Mouse (Mus musculus) forebrain, embryonic 15.5 days (tissue): ENCODE measurements around the gene Plppr3. TPM values are rescaled to one million over a fixed set of nuclear protein-coding genes. Genes with fewer than 3 reads are reported as not detected.
"Not testable (repeated sequence)": the region's sequence is repeated elsewhere in the genome, so short reads cannot be mapped to it uniquely, and the experiment has no call there.

Source experiments
- ATAC-seq: fragments of 200-750 bp; cut with Nextera tagmentation; replicated peaks from 2 replicates; pipeline ENCODE4 v1.8.0; 2017; ENCODE audit warnings: mild to moderate bottlenecking, moderate TSS enrichment, moderate library complexity
- H3K27ac ChIP-seq: fragments of 300-500 bp; sonication (generic); replicated peaks from 2 replicates; pipeline ENCODE4 v1.5.1; 2015; ENCODE audit warnings: mild to moderate bottlenecking, inconsistent platforms
- H3K27me3 ChIP-seq: fragments of 300-500 bp; sonication (generic); 2 replicates; pipeline ENCODE4 v1.6.1; 2015; ENCODE audit warnings: inconsistent platforms
- H3K36me3 ChIP-seq: fragments of 300-500 bp; sonication (generic); 2 replicates; pipeline ENCODE4 v1.6.1; 2015; ENCODE audit warnings: mild to moderate bottlenecking, inconsistent platforms
- H3K4me1 ChIP-seq: fragments of 300-500 bp; sonication (generic); 2 replicates; pipeline ENCODE4 v1.6.1; 2015; ENCODE audit warnings: inconsistent platforms
- H3K4me2 ChIP-seq: fragments of 300-500 bp; sonication (generic); replicated peaks from 2 replicates; pipeline ENCODE4 v1.6.1; 2015; ENCODE audit warnings: mild to moderate bottlenecking, inconsistent platforms
- H3K4me3 ChIP-seq: fragments of 300-500 bp; sonication (generic); 2 replicates; pipeline ENCODE4 v1.5.1; 2015; ENCODE audit warnings: mild to moderate bottlenecking, inconsistent platforms
- H3K9ac ChIP-seq: fragments of 300-500 bp; sonication (generic); replicated peaks from 2 replicates; pipeline ENCODE4 v1.6.1; 2015; ENCODE audit warnings: mild to moderate bottlenecking, inconsistent platforms
- H3K9me3 ChIP-seq: fragments of 300-500 bp; sonication (generic); 2 replicates; pipeline ENCODE4 v1.6.1; 2016; ENCODE audit warnings: inconsistent platforms
- WGBS: fragments of 180-500 bp; shearing (Covaris S2); methylation state at CpG from one replicate; pipeline ENCODE4 v1.1.7; 2015; ENCODE audit warnings: mixed read lengths; 5-methylcytosine and 5-hydroxymethylcytosine counted together
- polyA plus RNA-seq: library from polyadenylated mRNA; unstranded; fragments of >200 nt; fragmentation: Nextera tagmentation; extraction: Ambion mirVana; gene quantifications from 2 replicates; pipeline ENCODE4 v1.2.1, GENCODE M21; 2015

Gene Plppr3
- polyA plus RNA-seq, 1 experiment from 2014 or later: 410 TPM

DNA sequence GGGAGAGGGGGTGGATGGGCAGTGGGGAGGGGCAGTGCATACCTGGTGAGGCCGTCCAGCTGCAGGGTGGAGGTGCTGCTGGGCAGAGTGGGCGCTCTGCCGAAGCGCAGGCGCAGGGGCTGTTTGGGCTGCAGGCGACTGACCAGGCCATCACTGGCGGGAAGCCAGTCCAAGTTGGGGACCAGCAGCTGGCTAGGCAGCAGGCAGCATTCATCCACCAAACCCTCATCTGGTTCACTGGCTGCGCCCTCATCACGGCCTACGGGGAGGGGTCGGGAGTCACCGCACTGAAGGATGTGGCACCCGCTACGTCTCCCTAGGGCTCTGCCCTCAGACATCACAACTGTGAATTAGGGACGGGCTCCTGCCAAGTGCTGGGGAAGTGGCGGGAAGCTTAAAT is 21.9 kb upstream of the Plppr3 start:
- WGBS: 90% methylated on average over 16 of the region's 16 CpGs
- Histone ChIP-seq H3K9ac (no peak overlapping the region), H3K9me3 (no peaks in the 10 kb centered on the region), H3K4me1 (peaks cover 6% of the 10 kb centered on the region), H3K4me2 (no peak overlapping the region), H3K27ac (no peak overlapping the region), H3K4me3 (no peak overlapping the region), H3K27me3 (no peaks in the 10 kb centered on the region), H3K36me3 (peaks cover 13% of the 10 kb centered on the region)
- no peak for ATAC-seq

DNA sequence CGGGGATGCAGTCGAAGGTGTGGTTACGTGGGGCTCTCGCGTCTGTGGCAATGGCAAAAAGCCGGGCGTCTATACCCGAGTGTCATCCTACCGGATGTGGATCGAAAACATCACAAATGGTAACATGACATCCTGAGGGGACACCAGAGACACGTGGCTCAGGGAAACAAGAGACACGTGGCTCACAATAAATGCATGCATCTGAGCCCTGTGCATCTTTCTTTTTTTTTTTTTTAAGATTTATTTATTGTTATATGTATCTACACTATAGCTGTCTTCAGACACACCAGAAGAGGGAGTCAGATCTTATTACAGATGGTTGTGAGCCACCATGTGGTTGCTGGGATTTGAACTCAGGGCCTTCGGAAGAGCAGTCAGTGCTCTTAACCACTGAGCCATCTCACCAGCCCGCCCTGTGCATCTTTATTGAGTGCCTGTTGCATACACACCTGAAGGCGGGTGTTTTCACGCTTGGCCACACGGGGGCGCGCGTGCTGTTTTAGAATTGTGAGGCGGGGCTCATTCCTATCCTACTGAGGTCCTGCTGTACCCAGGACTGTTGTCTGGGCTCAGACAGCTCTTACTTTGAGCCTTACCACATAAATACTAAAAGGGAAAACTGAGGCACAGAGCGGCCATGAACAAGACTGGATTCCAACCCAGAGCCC is 18.2 kb upstream of the Plppr3 start:
- H3K27ac ChIP-seq, H3K4me2 ChIP-seq: not testable (repeated sequence)
- WGBS: 42% methylated on average over 22 of the region's 22 CpGs

DNA sequence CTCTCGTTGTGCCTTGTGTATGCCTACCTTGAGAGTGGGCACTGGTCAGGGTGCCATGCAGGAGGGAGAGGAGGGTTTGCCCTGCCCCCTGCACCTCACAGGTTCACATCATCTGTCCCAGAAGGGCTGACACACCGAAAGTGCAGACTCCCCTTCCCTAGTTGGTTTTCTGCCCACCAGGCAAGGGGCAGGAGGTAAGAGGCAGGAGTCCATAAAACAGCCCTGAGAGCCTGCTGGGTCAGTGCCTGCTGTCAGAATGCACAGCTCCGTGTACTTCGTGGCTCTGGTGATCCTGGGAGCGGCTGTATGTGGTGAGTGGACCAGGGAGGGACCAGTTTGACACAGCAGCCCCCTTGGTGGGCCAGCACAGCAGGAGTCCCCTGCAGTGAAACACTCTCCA is 16.2 kb upstream of the Plppr3 start, which contains the start of gene Cfd:
TSS of gene Cfd (plus strand) at position 184 of the 400 bp plus-strand sequence.
- 42% methylated on average over 5 of the region's 5 CpGs for WGBS
- Histone ChIP-seq H3K9ac (no peak within 1 kb of the TSS), H3K27me3 (no peaks in the 10 kb centered on the region), H3K4me1 (no peaks in the 10 kb centered on the region), H3K27ac (no peak within 1 kb of the TSS), H3K9me3 (no peaks in the 10 kb centered on the region), H3K4me2 (no peak within 1 kb of the TSS), H3K4me3 (no peak within 1 kb of the TSS), H3K36me3 (peaks cover 5% of the 10 kb centered on the region; the same call in 1 of the 2 replicates)
- ATAC-seq: no peak

More for the DNA sequence above, 18.2 kb upstream of the Plppr3 start:
- peaks cover 13% of the 10 kb centered on the region; the same call in 1 of the 2 replicates for H3K36me3 ChIP-seq
- H3K4me1 ChIP-seq, H3K9ac ChIP-seq, H3K4me3 ChIP-seq, H3K27me3 ChIP-seq, H3K9me3 ChIP-seq: not testable (repeated sequence)
- peak; percentile 69 for ATAC-seq

DNA sequence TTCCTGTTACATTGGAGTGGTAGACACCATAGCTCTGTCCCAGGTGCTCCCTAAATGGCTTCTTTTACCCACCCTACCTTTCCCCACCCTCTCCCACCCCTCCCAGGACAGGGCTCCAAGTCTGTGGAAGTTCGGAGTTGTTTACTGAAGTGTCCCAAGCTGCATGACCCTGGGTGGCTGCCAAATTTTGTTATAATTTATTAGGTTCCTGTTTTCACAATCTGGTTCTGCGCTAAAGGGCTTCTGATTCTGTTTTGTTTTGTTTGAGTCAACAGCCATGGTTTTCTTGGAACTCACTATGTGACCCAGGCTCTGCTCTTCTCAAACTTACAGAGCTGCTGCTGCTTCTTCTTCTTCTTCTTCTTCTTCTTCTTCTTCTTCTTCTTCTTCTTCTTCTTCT is 15.0 kb upstream of the Plppr3 start:
- no peak overlapping the region for H3K9ac ChIP-seq

GRCm38 (mm10) chr10:79886611-79887010 is 12.2 kb upstream of the Plppr3 start:
- 88% methylated on average over 8 of the region's 8 CpGs for WGBS
- peaks cover 6% of the 10 kb centered on the region for H3K4me1 ChIP-seq
- H3K9ac ChIP-seq: no peak overlapping the region
- H3K4me2 ChIP-seq: no peak overlapping the region
- no peak overlapping the region for H3K27ac ChIP-seq
- no peaks in the 10 kb centered on the region for H3K9me3 ChIP-seq
- no peaks in the 10 kb centered on the region for H3K36me3 ChIP-seq
- H3K27me3 ChIP-seq: peaks cover 9% of the 10 kb centered on the region
- no peak overlapping the region for H3K4me3 ChIP-seq
- ATAC-seq: no peak

More for the DNA sequence above, 15.0 kb upstream of the Plppr3 start:
- H3K27me3 ChIP-seq: no peaks in the 10 kb centered on the region
- H3K9me3 ChIP-seq: no peaks in the 10 kb centered on the region
- no peak for ATAC-seq
- 89% methylated on average over 2 of the region's 2 CpGs for WGBS
- H3K4me1 ChIP-seq: no peaks in the 10 kb centered on the region
- no peak overlapping the region for H3K4me3 ChIP-seq
- H3K27ac ChIP-seq: no peak overlapping the region
- no peaks in the 10 kb centered on the region for H3K36me3 ChIP-seq
- no peak overlapping the region for H3K4me2 ChIP-seq

DNA sequence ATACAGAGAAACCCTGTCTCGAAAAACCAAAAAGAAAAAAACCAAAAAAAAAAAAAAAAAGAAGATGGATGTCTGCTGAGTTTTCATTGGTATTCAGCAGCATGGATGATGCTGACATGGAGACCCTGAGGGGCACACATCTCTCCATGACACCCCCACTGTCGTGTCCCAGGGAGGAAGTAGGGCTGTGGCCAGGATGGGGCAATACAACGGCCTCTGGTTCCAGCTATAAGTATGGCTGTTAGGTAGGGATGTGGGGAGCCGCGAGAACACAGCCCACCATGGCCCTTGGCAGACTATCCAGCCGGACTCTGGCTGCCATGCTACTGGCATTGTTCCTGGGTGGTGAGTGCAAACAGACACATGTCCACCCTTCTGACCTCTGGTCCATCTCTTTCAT is 11.6 kb upstream of the Plppr3 start, which contains the start of gene Elane:
TSS of gene Elane (plus strand) at position 194 of the 400 bp plus-strand sequence.
- no peak for ATAC-seq
- WGBS: 81% methylated on average over 6 of the region's 6 CpGs
- Histone ChIP-seq H3K4me1 (peaks cover 6% of the 10 kb centered on the region), H3K9me3 (no peaks in the 10 kb centered on the region), H3K36me3 (no peaks in the 10 kb centered on the region), H3K9ac (no peak within 1 kb of the TSS), H3K4me3 (no peak within 1 kb of the TSS), H3K27ac (no peak within 1 kb of the TSS), H3K27me3 (peaks cover 12% of the 10 kb centered on the region), H3K4me2 (no peak within 1 kb of the TSS)

DNA sequence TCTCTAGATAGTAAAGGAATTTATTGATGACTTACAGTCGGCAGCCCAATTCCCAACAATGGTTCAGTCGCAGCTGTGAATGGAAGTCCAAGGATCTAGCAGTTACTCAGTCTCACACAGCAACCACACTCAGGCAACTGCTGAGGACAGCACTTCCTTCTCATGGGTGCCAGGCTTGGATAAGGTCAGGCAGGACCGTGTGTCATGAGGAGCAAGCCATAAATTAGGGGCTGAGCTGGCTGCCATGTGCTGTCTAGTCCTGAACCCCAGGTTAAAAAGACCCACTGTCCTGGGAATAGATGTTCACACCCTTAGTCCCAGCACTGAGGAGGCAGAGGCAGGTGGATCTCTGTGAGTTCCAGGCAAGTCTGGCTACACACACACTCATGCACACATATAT is 10.5 kb upstream of the Plppr3 start:
- not testable (repeated sequence) for H3K9ac ChIP-seq, H3K27ac ChIP-seq, H3K4me2 ChIP-seq, H3K4me1 ChIP-seq, ATAC-seq, H3K9me3 ChIP-seq, H3K4me3 ChIP-seq, H3K36me3 ChIP-seq
- H3K27me3 ChIP-seq: peaks cover 17% of the 10 kb centered on the region
- WGBS: 85% methylated on average over 3 of the region's 3 CpGs

GRCm38 (mm10) chr10:79884446-79884845 is 10.0 kb upstream of the Plppr3 start:
- 59% methylated on average over 4 of the region's 4 CpGs for WGBS
- ATAC-seq: no peak

GRCm38 (mm10) chr10:79883297-79884084 is 9.1 kb upstream of the Plppr3 start:
- 12% methylated on average over 22 of the region's 22 CpGs for WGBS
- no peak overlapping the region for H3K27ac ChIP-seq
- H3K4me1 ChIP-seq: peaks cover 6% of the 10 kb centered on the region
- H3K27me3 ChIP-seq: peaks cover 17% of the 10 kb centered on the region
- H3K36me3 ChIP-seq: no peaks in the 10 kb centered on the region
- no peaks in the 10 kb centered on the region for H3K9me3 ChIP-seq
- no peak overlapping the region for H3K4me3 ChIP-seq
- 0 out of 2 replicates have a peak, but pooled peaks have one; percentile 26 for ATAC-seq
- H3K9ac ChIP-seq: no peak overlapping the region
- H3K4me2 ChIP-seq: no peak overlapping the region

More at GRCm38 (mm10) chr10:79884446-79884845, 10.0 kb upstream of the Plppr3 start:
- Histone ChIP-seq H3K27ac (no peak overlapping the region), H3K4me1 (peaks cover 6% of the 10 kb centered on the region), H3K9ac (no peak overlapping the region), H3K4me3 (no peak overlapping the region), H3K4me2 (no peak overlapping the region), H3K9me3 (no peaks in the 10 kb centered on the region), H3K27me3 (peaks cover 17% of the 10 kb centered on the region), H3K36me3 (no peaks in the 10 kb centered on the region)

- ATAC-seq: no peak
- no peak overlapping the region for H3K9ac ChIP-seq
Observed at GRCm38 (mm10) chr10:79881981-79882380, 7.5 kb upstream of the Plppr3 start.

GRCm38 (mm10) chr10:79880721-79881120 is 6.3 kb upstream of the Plppr3 start:
- Histone ChIP-seq H3K36me3 (no peaks in the 10 kb centered on the region), H3K9ac (no peak overlapping the region), H3K4me2 (no peak overlapping the region), H3K9me3 (no peaks in the 10 kb centered on the region), H3K27ac (no peak overlapping the region), H3K27me3 (peaks cover 17% of the 10 kb centered on the region), H3K4me1 (peaks cover 6% of the 10 kb centered on the region), H3K4me3 (no peak overlapping the region)
- WGBS: 17% methylated on average over 9 of the region's 9 CpGs
- no peak for ATAC-seq

More at GRCm38 (mm10) chr10:79881981-79882380, 7.5 kb upstream of the Plppr3 start:
- Histone ChIP-seq H3K27me3 (peaks cover 17% of the 10 kb centered on the region), H3K4me2 (peak overlapping the region; percentile 15; the same call in 1 of the 2 replicates), H3K27ac (no peak overlapping the region), H3K4me1 (peaks cover 6% of the 10 kb centered on the region), H3K36me3 (no peaks in the 10 kb centered on the region), H3K4me3 (no peak overlapping the region), H3K9me3 (no peaks in the 10 kb centered on the region)
- 8% methylated on average over 22 of the region's 22 CpGs for WGBS

- Histone ChIP-seq H3K9ac (no peak overlapping the region), H3K9me3 (no peaks in the 10 kb centered on the region), H3K27ac (no peak overlapping the region), H3K4me1 (peaks cover 17% of the 10 kb centered on the region), H3K4me3 (no peak overlapping the region), H3K27me3 (peaks cover 17% of the 10 kb centered on the region), H3K36me3 (no peaks in the 10 kb centered on the region), H3K4me2 (no peak overlapping the region)
- WGBS: 41% methylated on average over 3 of the region's 3 CpGs
- ATAC-seq: no peak
Observed at GRCm38 (mm10) chr10:79879527-79879926, 5.1 kb upstream of the Plppr3 start.
